Mouse (Mus musculus): Measurements from ENCODE around the gene Ccdc30. TPM values are rescaled to one million over a fixed set of nuclear protein-coding genes. Genes with fewer than 3 reads are reported as not detected.

The Ccdc30 gene
- total and polyA plus RNA-seq, 3 experiments: not detected

DNA sequence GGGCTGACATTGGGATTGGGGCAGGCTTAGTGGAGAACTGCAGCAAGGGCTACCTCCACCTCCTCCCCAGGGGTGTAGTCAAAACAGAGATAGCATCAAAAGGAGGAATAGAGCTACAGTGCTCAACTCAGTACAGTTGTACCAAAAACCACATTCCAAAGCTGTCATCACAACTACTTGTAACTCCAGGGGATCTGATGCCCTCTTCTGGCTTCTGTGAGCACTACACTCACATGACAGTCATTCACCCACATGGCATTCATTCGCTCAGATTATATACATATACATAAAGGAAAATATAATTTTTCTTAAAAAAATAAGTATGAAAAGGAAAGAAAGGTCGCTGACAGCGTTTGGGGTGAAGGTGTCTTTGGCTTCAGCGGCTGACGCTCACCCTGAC lies 45.0 kb upstream of the Ccdc30 start (continued):
- TF ChIP-seq ETS1 (IDR thresholded peaks at IDR 0.05; ENCODE audit: low read depth, low read length): no peak
- no peak for TF ChIP-seq POLR2A (IDR thresholded peaks at IDR 0.05; ENCODE audit: control insufficient read depth in 1 of 2, insufficient read depth in 1 of 2, low read depth in 1 of 2, low read length in 2 of 2, poor library complexity in 1 of 2)
- no peak for TF ChIP-seq EP300 (IDR thresholded peaks at IDR 0.05; ENCODE audit: low read depth in 1 of 2, low read length in 2 of 2)
- TF ChIP-seq TCF12 (IDR thresholded peaks at IDR 0.05; ENCODE audit: low read depth, low read length): no peak
- TF ChIP-seq JUND (IDR thresholded peaks at IDR 0.05; ENCODE audit: low read depth, low read length): no peak
- TF ChIP-seq MYB (IDR thresholded peaks at IDR 0.05; ENCODE audit: low read depth, low read length): no peak
- no peak for TF ChIP-seq KAT2A (conservative IDR thresholded peaks at IDR 0.05; ENCODE audit: low read depth, low read length)
- TF ChIP-seq CHD2 (IDR thresholded peaks at IDR 0.05; ENCODE audit: low read length): no peak
- no peak for TF ChIP-seq POLR2AphosphoS2 (IDR thresholded peaks at IDR 0.05; ENCODE audit: low read length)
- no peak for TF ChIP-seq CHD1 (IDR thresholded peaks at IDR 0.05; ENCODE audit: low read depth, low read length)

DNA sequence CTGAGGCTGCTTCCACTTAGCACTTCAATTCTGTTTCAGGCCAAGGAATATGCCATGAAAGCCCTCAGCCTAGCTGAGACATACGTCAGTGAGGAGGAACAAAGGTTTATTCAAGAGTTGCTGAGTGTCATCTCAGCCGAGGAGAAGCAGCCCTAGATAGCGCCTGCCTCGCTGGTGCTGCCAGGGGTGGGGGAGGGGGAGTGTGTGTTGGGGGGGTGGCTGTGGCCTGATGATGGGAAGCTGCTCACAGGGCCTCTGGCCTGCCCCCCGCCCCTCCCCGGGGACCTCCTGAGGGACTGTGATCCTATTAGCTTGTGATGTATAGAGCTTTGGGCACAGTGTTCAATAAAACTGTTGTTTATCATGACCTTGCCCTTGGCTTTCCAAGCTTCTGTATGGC lies 38.2 kb upstream of the Ccdc30 start:
- TF ChIP-seq ZMIZ1 (IDR thresholded peaks at IDR 0.05; ENCODE audit: low read depth, low read length) (no peak), ETS1 (IDR thresholded peaks at IDR 0.05; ENCODE audit: low read depth, low read length) (no peak), SMC3 (IDR thresholded peaks at IDR 0.05; ENCODE audit: low read depth, low read length) (no peak), TCF12 (IDR thresholded peaks at IDR 0.05; ENCODE audit: low read depth, low read length) (no peak), RCOR1 (IDR thresholded peaks at IDR 0.05; ENCODE audit: low read depth, low read length) (no peak), ZC3H11A (IDR thresholded peaks at IDR 0.05; ENCODE audit: low read depth, low read length) (no peak), POLR2A (IDR thresholded peaks at IDR 0.05; ENCODE audit: control insufficient read depth in 1 of 2, insufficient read depth in 1 of 2, low read depth in 1 of 2, low read length in 2 of 2, poor library complexity in 1 of 2) (no peak), MAFK (IDR thresholded peaks at IDR 0.05; ENCODE audit: borderline replicate concordance, low read depth, low read length) (no peak), MAX (IDR thresholded peaks at IDR 0.05; ENCODE audit: low read length) (no peak), KAT2A (conservative IDR thresholded peaks at IDR 0.05; ENCODE audit: low read depth, low read length) (no peak), MAZ (IDR thresholded peaks at IDR 0.05; ENCODE audit: low read depth, low read length) (no peak), E2F4 (IDR thresholded peaks at IDR 0.05; ENCODE audit: borderline replicate concordance, low read depth, low read length) (no peak), TAL1 (IDR thresholded peaks at IDR 0.05; ENCODE audit: low read length) (no peak), JUND (IDR thresholded peaks at IDR 0.05; ENCODE audit: low read depth, low read length) (no peak)
- no peaks in the 10 kb centered on the region for H3K4me1 ChIP-seq (ENCODE audit: control insufficient read depth in 1 of 2, insufficient read depth in 2 of 2, low read length in 2 of 2)
- H3K79me2 ChIP-seq (ENCODE audit: control insufficient read depth, insufficient read depth, low read length, poor library complexity): no peaks in the 10 kb centered on the region
- H3K27me3 ChIP-seq (ENCODE audit: control insufficient read depth in 1 of 2, insufficient read depth in 2 of 2, low read length in 2 of 2): peaks cover 0 to 2% of the 10 kb centered on the region in 2 experiments; a peak in 1 of 4 replicates
- no peak for DNase-seq (ENCODE audit: low read depth, low spot score)
- no peak overlapping the region for H3K4me3 ChIP-seq (ENCODE audit: control insufficient read depth in 1 of 2, insufficient read depth in 1 of 2, low read depth in 2 of 2, low read length in 2 of 2)
- no peaks in the 10 kb centered on the region for H3K9me3 ChIP-seq (replicated peaks; ENCODE audit: insufficient read depth, low read length)
- H3K36me3 ChIP-seq (ENCODE audit: control insufficient read depth in 1 of 2, insufficient read depth in 2 of 2, low read length in 2 of 2): no peaks in the 10 kb centered on the region
- H3K9ac ChIP-seq (ENCODE audit: control insufficient read depth, low read depth, low read length, poor library complexity, severe bottlenecking): no peak overlapping the region
- H3K27ac ChIP-seq (ENCODE audit: control insufficient read depth, low read depth, low read length): no peak overlapping the region

DNA sequence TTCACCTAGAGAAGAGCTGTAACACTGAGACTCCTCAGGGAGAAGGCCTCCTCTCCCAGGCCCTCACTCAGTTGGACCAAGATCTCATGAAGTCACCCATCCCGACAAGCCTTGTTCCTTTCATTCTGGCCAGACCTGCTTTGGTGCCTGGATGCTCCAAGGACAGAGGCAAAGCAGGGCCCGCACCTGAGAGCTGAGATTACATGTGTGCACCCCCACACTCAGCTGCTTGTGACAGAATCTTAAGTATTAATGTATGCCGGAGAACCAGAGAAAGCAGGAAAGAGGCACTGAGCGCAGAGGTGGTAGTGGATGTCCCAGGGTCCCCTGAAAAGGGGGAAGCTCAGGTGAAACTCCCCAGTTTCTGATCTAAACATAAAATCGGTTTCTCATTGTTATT lies 37.8 kb upstream of the Ccdc30 start:
- peaks cover 0 to 2% of the 10 kb centered on the region in 2 experiments; a peak in 1 of 4 replicates for H3K27me3 ChIP-seq (ENCODE audit: control insufficient read depth in 1 of 2, insufficient read depth in 2 of 2, low read length in 2 of 2)
- DNase-seq (ENCODE audit: low read depth, low spot score): no peak
- no peak overlapping the region for H3K4me3 ChIP-seq (ENCODE audit: control insufficient read depth in 1 of 2, insufficient read depth in 1 of 2, low read depth in 2 of 2, low read length in 2 of 2)
- TF ChIP-seq MEF2A (IDR thresholded peaks at IDR 0.05; ENCODE audit: extremely low read depth, insufficient replicate concordance, low read depth, low read length, poor library complexity, severe bottlenecking) (no peak), JUND (IDR thresholded peaks at IDR 0.05; ENCODE audit: low read depth, low read length) (no peak), CHD2 (IDR thresholded peaks at IDR 0.05; ENCODE audit: low read length) (no peak), MXI1 (IDR thresholded peaks at IDR 0.05; ENCODE audit: low read depth, low read length) (no peak), TBP (IDR thresholded peaks at IDR 0.05; ENCODE audit: low read depth, low read length) (no peak), EP300 (IDR thresholded peaks at IDR 0.05; ENCODE audit: low read depth in 1 of 2, low read length in 2 of 2) (no peak), ZKSCAN1 (IDR thresholded peaks at IDR 0.05; ENCODE audit: low read depth, low read length) (no peak), BHLHE40 (IDR thresholded peaks at IDR 0.05; ENCODE audit: borderline replicate concordance, low read depth, low read length) (no peak), USF2 (IDR thresholded peaks at IDR 0.05; ENCODE audit: borderline replicate concordance in 1 of 2, insufficient read depth in 1 of 2, low read depth in 1 of 2, low read length in 2 of 2) (no peak), NRF1 (IDR thresholded peaks at IDR 0.05; ENCODE audit: insufficient read depth, low read depth, low read length, poor library complexity, severe bottlenecking) (no peak), UBTF (IDR thresholded peaks at IDR 0.05; ENCODE audit: borderline replicate concordance, insufficient read depth, low read depth, low read length) (no peak), TCF12 (IDR thresholded peaks at IDR 0.05; ENCODE audit: low read depth, low read length) (no peak), USF1 (IDR thresholded peaks at IDR 0.05; ENCODE audit: low read depth, low read length) (no peak), RCOR1 (IDR thresholded peaks at IDR 0.05; ENCODE audit: low read depth, low read length) (no peak), CHD1 (IDR thresholded peaks at IDR 0.05; ENCODE audit: low read depth, low read length) (no peak)

More for the DNA sequence above, 37.8 kb upstream of the Ccdc30 start:
- no peaks in the 10 kb centered on the region for H3K36me3 ChIP-seq (ENCODE audit: control insufficient read depth in 1 of 2, insufficient read depth in 2 of 2, low read length in 2 of 2)
- no peak overlapping the region for H3K9ac ChIP-seq (ENCODE audit: control insufficient read depth, low read depth, low read length, poor library complexity, severe bottlenecking)
- H3K9me3 ChIP-seq (replicated peaks; ENCODE audit: insufficient read depth, low read length): no peaks in the 10 kb centered on the region
- no peaks in the 10 kb centered on the region for H3K79me2 ChIP-seq (ENCODE audit: control insufficient read depth, insufficient read depth, low read length, poor library complexity)
- H3K4me1 ChIP-seq (ENCODE audit: control insufficient read depth in 1 of 2, insufficient read depth in 2 of 2, low read length in 2 of 2): no peaks in the 10 kb centered on the region
- H3K27ac ChIP-seq (ENCODE audit: control insufficient read depth, low read depth, low read length): no peak overlapping the region
